Mouse (Mus musculus) pancreas, adult 10 weeks (tissue): ENCODE measurements around the gene Gm15127. TPM values are rescaled to one million over a fixed set of nuclear protein-coding genes. Genes with fewer than 3 reads are reported as not detected.

ENCODE experiments used
- polyA plus RNA-seq: library from polyadenylated mRNA; stranded (reverse); fragments of 350-450 nt; fragmentation: Illumina TruSeq; extraction: RNeasy Lipid Tissue Mini Kit (QIAGEN cat#74804); gene quantifications from one replicate; pipeline ENCODE4 v1.2.3, GENCODE M21; 2015; ENCODE audit warnings: low read depth, low replicate concordance; ENCODE audit not compliant: insufficient read depth

The Gm15127 gene
- polyA plus RNA-seq, result not detected

DNA sequence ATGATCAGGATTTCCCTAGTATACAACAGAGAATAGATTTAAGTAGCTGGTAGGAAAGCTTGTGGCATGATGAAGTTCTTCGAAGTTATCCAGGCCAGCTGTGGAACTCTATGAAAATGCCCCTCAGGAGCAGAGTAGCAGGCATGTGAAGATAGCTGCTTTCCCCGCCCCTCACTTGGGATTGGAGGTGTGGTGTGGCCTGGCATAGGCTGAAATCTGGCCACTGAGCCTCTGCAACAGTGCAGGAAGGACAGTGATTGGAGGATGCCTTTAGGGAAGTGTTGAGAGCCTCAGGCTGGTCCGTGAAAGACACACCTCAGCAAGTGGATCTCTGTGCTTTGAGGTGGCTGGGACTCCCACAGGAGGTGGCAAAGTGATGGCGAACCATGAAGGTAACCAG lies at the start of gene Gm15127:
Gene Gm15127, plus strand, starts transcription at position 301 of the 400 bp plus-strand sequence.

DNA sequence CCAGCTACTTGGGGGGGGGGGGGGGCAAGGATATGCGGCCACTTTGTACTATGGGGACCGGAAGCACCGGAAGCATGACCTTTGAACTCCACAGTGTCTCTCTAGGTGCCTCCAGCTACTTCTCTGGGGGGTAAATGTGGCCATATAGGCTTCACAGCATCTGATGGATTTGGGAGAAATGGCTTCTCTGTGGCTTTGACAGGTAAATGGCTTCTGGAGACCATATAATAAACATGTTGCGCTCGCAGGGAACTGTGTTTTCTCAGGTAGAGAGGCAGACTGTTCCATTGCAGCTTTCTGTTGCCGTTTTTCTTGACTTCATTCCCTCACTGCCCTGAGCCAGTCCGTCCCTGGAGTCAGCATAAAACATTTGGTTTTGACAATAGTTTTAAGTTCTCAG lies 48.3 kb upstream of the Gm15127 start, which contains the start of gene Gm8334:
Gene Gm8334, minus strand, starts transcription at position 101 of the 400 bp plus-strand sequence.

Other genes starting within 250 kb of the Gm15127 start
- gene Gm15114, start 174.6 kb upstream of the Gm15127 start, polyA plus RNA-seq, result not detected
- gene Gm8334, start 48.4 kb upstream of the Gm15127 start, polyA plus RNA-seq, result not detected
- gene Luzp4, start 194.0 kb downstream of the Gm15127 start, polyA plus RNA-seq, result not detected